Mouse (Mus musculus): ENCODE data around the gene Psmc1. TPM values are rescaled to one million over a fixed set of nuclear protein-coding genes. Genes with fewer than 3 reads are reported as not detected.
A peak's percentile ranks its signal among the peaks of the same experiment; 100 is the strongest.

Gene Psmc1
- polyA plus RNA-seq, 1 experiment from 2014 or later, result 320 TPM

GRCm38 (mm10) chr12:100122921-100123381 is 13.0 kb downstream of the Psmc1 start:
- WGBS, result 90% methylated on average over 7 of the region's 7 CpGs

GRCm38 (mm10) chr12:100123476-100123875 is 13.5 kb downstream of the Psmc1 start:
- 76% methylated on average over 9 of the region's 9 CpGs for WGBS
- Histone ChIP-seq H3K4me3 (ENCODE audit: low read length) (no peak overlapping the region), H3K27ac (ENCODE audit: low read length) (no peak overlapping the region), H3K9ac (replicated peaks; ENCODE audit: low read length) (no peak overlapping the region), H3K4me1 (ENCODE audit: insufficient read depth, low read length) (peaks cover 13% of the 10 kb centered on the region), H3K27me3 (ENCODE audit: insufficient read depth, low read length) (no peaks in the 10 kb centered on the region), H3K4me2 (replicated peaks; ENCODE audit: low read depth, low read length) (no peak overlapping the region), H3K9me3 (ENCODE audit: low read length) (no peaks in the 10 kb centered on the region), H3K36me3 (ENCODE audit: insufficient read depth, low read length) (peaks cover 79% of the 10 kb centered on the region)
- no peak for ATAC-seq (ENCODE audit: low FRiP score, low TSS enrichment)

More at GRCm38 (mm10) chr12:100122921-100123381, 13.0 kb downstream of the Psmc1 start:
- no peaks in the 10 kb centered on the region for H3K27me3 ChIP-seq (ENCODE audit: insufficient read depth, low read length)
- H3K4me3 ChIP-seq (ENCODE audit: low read length), result no peak overlapping the region
- no peaks in the 10 kb centered on the region for H3K9me3 ChIP-seq (ENCODE audit: low read length)
- no peak overlapping the region for H3K4me2 ChIP-seq (replicated peaks; ENCODE audit: low read depth, low read length)
- no peak for ATAC-seq (ENCODE audit: low FRiP score, low TSS enrichment)
- no peak overlapping the region for H3K27ac ChIP-seq (ENCODE audit: low read length)
- H3K36me3 ChIP-seq (ENCODE audit: insufficient read depth, low read length), result peaks cover 82% of the 10 kb centered on the region
- H3K9ac ChIP-seq (replicated peaks; ENCODE audit: low read length), result no peak overlapping the region
- peaks cover 8% of the 10 kb centered on the region for H3K4me1 ChIP-seq (ENCODE audit: insufficient read depth, low read length)

GRCm38 (mm10) chr12:100124913-100125798 is 15.2 kb downstream of the Psmc1 start:
- WGBS, result 83% methylated on average over 16 of the region's 16 CpGs
- H3K27ac ChIP-seq (ENCODE audit: low read length), result no peak overlapping the region
- no peaks in the 10 kb centered on the region for H3K9me3 ChIP-seq (ENCODE audit: low read length)
- no peak overlapping the region for H3K4me3 ChIP-seq (ENCODE audit: low read length)
- peaks cover 26% of the 10 kb centered on the region for H3K4me1 ChIP-seq (ENCODE audit: insufficient read depth, low read length)
- no peaks in the 10 kb centered on the region for H3K27me3 ChIP-seq (ENCODE audit: insufficient read depth, low read length)
- H3K36me3 ChIP-seq (ENCODE audit: insufficient read depth, low read length), result peaks cover 70% of the 10 kb centered on the region
- 0 out of 2 replicates have a peak, but pooled peaks have one; percentile 8 for ATAC-seq (ENCODE audit: low FRiP score, low TSS enrichment)
- no peak overlapping the region for H3K9ac ChIP-seq (replicated peaks; ENCODE audit: low read length)
- no peak overlapping the region for H3K4me2 ChIP-seq (replicated peaks; ENCODE audit: low read depth, low read length)

- H3K27me3 ChIP-seq (ENCODE audit: insufficient read depth, low read length), result no peaks in the 10 kb centered on the region
- H3K4me3 ChIP-seq (ENCODE audit: low read length), result no peak overlapping the region
- no peaks in the 10 kb centered on the region for H3K9me3 ChIP-seq (ENCODE audit: low read length)
- peak; percentile 39; the same call in 1 of the 2 replicates for ATAC-seq (ENCODE audit: low FRiP score, low TSS enrichment)
- no peak overlapping the region for H3K9ac ChIP-seq (replicated peaks; ENCODE audit: low read length)
- no peak overlapping the region for H3K4me2 ChIP-seq (replicated peaks; ENCODE audit: low read depth, low read length)
- peaks cover 66% of the 10 kb centered on the region for H3K36me3 ChIP-seq (ENCODE audit: insufficient read depth, low read length)
- H3K27ac ChIP-seq (ENCODE audit: low read length), result peak overlapping the region; percentile 79
- peaks cover 26% of the 10 kb centered on the region for H3K4me1 ChIP-seq (ENCODE audit: insufficient read depth, low read length)
- 62% methylated on average over 17 of the region's 17 CpGs for WGBS
Observed at GRCm38 (mm10) chr12:100126968-100127865, 17.3 kb downstream of the Psmc1 start.

- 31% methylated on average over 8 of the region's 8 CpGs for WGBS
- Histone ChIP-seq H3K27ac (ENCODE audit: low read length) (peak overlapping the region; percentile 79), H3K4me2 (replicated peaks; ENCODE audit: low read depth, low read length) (no peak overlapping the region), H3K9me3 (ENCODE audit: low read length) (no peaks in the 10 kb centered on the region), H3K4me1 (ENCODE audit: insufficient read depth, low read length) (peaks cover 26% of the 10 kb centered on the region), H3K4me3 (ENCODE audit: low read length) (no peak overlapping the region), H3K27me3 (ENCODE audit: insufficient read depth, low read length) (no peaks in the 10 kb centered on the region), H3K36me3 (ENCODE audit: insufficient read depth, low read length) (peaks cover 70% of the 10 kb centered on the region), H3K9ac (replicated peaks; ENCODE audit: low read length) (no peak overlapping the region)
- no peak for ATAC-seq (ENCODE audit: low FRiP score, low TSS enrichment)
Observed at GRCm38 (mm10) chr12:100127866-100128480, 18.0 kb downstream of the Psmc1 start.

GRCm38 (mm10) chr12:100128522-100128921 is 18.6 kb downstream of the Psmc1 start:
- whole genome bisulfite sequencing, result 57% methylated on average over 6 of the region's 6 CpGs
- no peak overlapping the region for H3K9ac ChIP-seq (replicated peaks; ENCODE audit: low read length)

GRCm38 (mm10) chr12:100128961-100129360 is 19.0 kb downstream of the Psmc1 start:
- Histone ChIP-seq H3K27me3 (ENCODE audit: insufficient read depth, low read length) (no peaks in the 10 kb centered on the region), H3K27ac (ENCODE audit: low read length) (peak overlapping the region; percentile 79), H3K9me3 (ENCODE audit: low read length) (no peaks in the 10 kb centered on the region), H3K4me2 (replicated peaks; ENCODE audit: low read depth, low read length) (no peak overlapping the region), H3K4me1 (ENCODE audit: insufficient read depth, low read length) (peaks cover 26% of the 10 kb centered on the region), H3K36me3 (ENCODE audit: insufficient read depth, low read length) (peaks cover 70% of the 10 kb centered on the region), H3K4me3 (ENCODE audit: low read length) (no peak overlapping the region), H3K9ac (replicated peaks; ENCODE audit: low read length) (peak overlapping the region; percentile 27; the same call in 1 of the 2 replicates)
- ATAC-seq (ENCODE audit: low FRiP score, low TSS enrichment), result no peak
- WGBS, result 60% methylated on average over 8 of the region's 8 CpGs

More at GRCm38 (mm10) chr12:100128522-100128921, 18.6 kb downstream of the Psmc1 start:
- Histone ChIP-seq H3K4me1 (ENCODE audit: insufficient read depth, low read length) (peaks cover 26% of the 10 kb centered on the region), H3K4me2 (replicated peaks; ENCODE audit: low read depth, low read length) (no peak overlapping the region), H3K27me3 (ENCODE audit: insufficient read depth, low read length) (no peaks in the 10 kb centered on the region), H3K9me3 (ENCODE audit: low read length) (no peaks in the 10 kb centered on the region), H3K4me3 (ENCODE audit: low read length) (no peak overlapping the region), H3K36me3 (ENCODE audit: insufficient read depth, low read length) (peaks cover 70% of the 10 kb centered on the region), H3K27ac (ENCODE audit: low read length) (peak overlapping the region; percentile 79)
- no peak for ATAC-seq (ENCODE audit: low FRiP score, low TSS enrichment)

- H3K36me3 ChIP-seq (ENCODE audit: insufficient read depth, low read length), result peaks cover 66% of the 10 kb centered on the region
- WGBS, result 91% methylated on average over 9 of the region's 9 CpGs
- no peak for ATAC-seq (ENCODE audit: low FRiP score, low TSS enrichment)
Observed at GRCm38 (mm10) chr12:100131167-100131566, 21.2 kb downstream of the Psmc1 start.

GRCm38 (mm10) chr12:100131655-100132054 is 21.7 kb downstream of the Psmc1 start:
- no peak overlapping the region for H3K4me2 ChIP-seq (replicated peaks; ENCODE audit: low read depth, low read length)
- peaks cover 26% of the 10 kb centered on the region for H3K4me1 ChIP-seq (ENCODE audit: insufficient read depth, low read length)
- WGBS, result 46% methylated on average over 8 of the region's 8 CpGs
- H3K9ac ChIP-seq (replicated peaks; ENCODE audit: low read length), result no peak overlapping the region
- H3K4me3 ChIP-seq (ENCODE audit: low read length), result no peak overlapping the region
- H3K27ac ChIP-seq (ENCODE audit: low read length), result no peak overlapping the region
- H3K9me3 ChIP-seq (ENCODE audit: low read length), result no peaks in the 10 kb centered on the region
- no peaks in the 10 kb centered on the region for H3K27me3 ChIP-seq (ENCODE audit: insufficient read depth, low read length)
- H3K36me3 ChIP-seq (ENCODE audit: insufficient read depth, low read length), result peaks cover 67% of the 10 kb centered on the region
- peak; percentile 27; the same call in 1 of the 2 replicates for ATAC-seq (ENCODE audit: low FRiP score, low TSS enrichment)

More at GRCm38 (mm10) chr12:100131167-100131566, 21.2 kb downstream of the Psmc1 start:
- H3K27me3 ChIP-seq (ENCODE audit: insufficient read depth, low read length), result no peaks in the 10 kb centered on the region
- no peaks in the 10 kb centered on the region for H3K9me3 ChIP-seq (ENCODE audit: low read length)
- H3K4me1 ChIP-seq (ENCODE audit: insufficient read depth, low read length), result peaks cover 26% of the 10 kb centered on the region
- no peak overlapping the region for H3K9ac ChIP-seq (replicated peaks; ENCODE audit: low read length)
- no peak overlapping the region for H3K27ac ChIP-seq (ENCODE audit: low read length)
- H3K4me2 ChIP-seq (replicated peaks; ENCODE audit: low read depth, low read length), result no peak overlapping the region
- H3K4me3 ChIP-seq (ENCODE audit: low read length), result no peak overlapping the region

All from kidney, embryonic 16.5 days (tissue).